Mouse (Mus musculus): ENCODE results near the gene Slit1. TPM values are rescaled to one million over a fixed set of nuclear protein-coding genes. Genes with fewer than 3 reads are reported as not detected.

Gene Slit1
- polyA plus RNA-seq, 1 experiment from 2014 or later: 3.4 TPM

GRCm38 (mm10) chr19:41667591-41667990 lies 75.9 kb downstream of the Slit1 start:
- no peaks in the 10 kb centered on the region for H3K36me3 ChIP-seq (ENCODE audit: inconsistent target)
- no peak overlapping the region for H3K27ac ChIP-seq
- H3K4me3 ChIP-seq (ENCODE audit: inconsistent target): no peak overlapping the region
- WGBS (ENCODE audit: missing documents): 35% methylated on average over 6 of the region's 6 CpGs
- no peaks in the 10 kb centered on the region for H3K79me2 ChIP-seq (ENCODE audit: inconsistent target)

- Histone ChIP-seq H3K4me3 (ENCODE audit: inconsistent target) (no peak overlapping the region), H3K36me3 (ENCODE audit: inconsistent target) (no peaks in the 10 kb centered on the region), H3K79me2 (ENCODE audit: inconsistent target) (no peaks in the 10 kb centered on the region), H3K27ac (no peak overlapping the region)
- 56% methylated on average over 4 of the region's 4 CpGs for WGBS (ENCODE audit: missing documents)
Observed at GRCm38 (mm10) chr19:41665941-41666340, 77.5 kb downstream of the Slit1 start.

- WGBS (ENCODE audit: missing documents): 29% methylated on average over 13 of the region's 13 CpGs
- Histone ChIP-seq H3K4me3 (ENCODE audit: inconsistent target) (no peak overlapping the region), H3K79me2 (ENCODE audit: inconsistent target) (no peaks in the 10 kb centered on the region), H3K27ac (no peak overlapping the region), H3K36me3 (ENCODE audit: inconsistent target) (no peaks in the 10 kb centered on the region)
Observed at GRCm38 (mm10) chr19:41663506-41664242, 79.8 kb downstream of the Slit1 start.

- Histone ChIP-seq H3K79me2 (ENCODE audit: inconsistent target) (no peaks in the 10 kb centered on the region), H3K27ac (no peak overlapping the region), H3K36me3 (ENCODE audit: inconsistent target) (no peaks in the 10 kb centered on the region), H3K4me3 (ENCODE audit: inconsistent target) (no peak overlapping the region)
- 89% methylated on average over 13 of the region's 13 CpGs for WGBS (ENCODE audit: missing documents)
Observed at GRCm38 (mm10) chr19:41661466-41661865, 82.0 kb downstream of the Slit1 start.

GRCm38 (mm10) chr19:41660999-41661374 lies 82.5 kb downstream of the Slit1 start:
- no peaks in the 10 kb centered on the region for H3K36me3 ChIP-seq (ENCODE audit: inconsistent target)
- no peak overlapping the region for H3K27ac ChIP-seq
- H3K4me3 ChIP-seq (ENCODE audit: inconsistent target): no peak overlapping the region
- no peaks in the 10 kb centered on the region for H3K79me2 ChIP-seq (ENCODE audit: inconsistent target)
- 30% methylated on average over 4 of the region's 4 CpGs for WGBS (ENCODE audit: missing documents)

GRCm38 (mm10) chr19:41660294-41660998 lies 83.0 kb downstream of the Slit1 start:
- H3K36me3 ChIP-seq (ENCODE audit: inconsistent target): no peaks in the 10 kb centered on the region
- H3K27ac ChIP-seq: no peak overlapping the region
- no peak overlapping the region for H3K4me3 ChIP-seq (ENCODE audit: inconsistent target)
- 74% methylated on average over 17 of the region's 17 CpGs for WGBS (ENCODE audit: missing documents)
- H3K79me2 ChIP-seq (ENCODE audit: inconsistent target): no peaks in the 10 kb centered on the region

- no peaks in the 10 kb centered on the region for H3K79me2 ChIP-seq (ENCODE audit: inconsistent target)
- 43% methylated on average over 9 of the region's 9 CpGs for WGBS (ENCODE audit: missing documents)
- no peak overlapping the region for H3K27ac ChIP-seq
- H3K4me3 ChIP-seq (ENCODE audit: inconsistent target): no peak overlapping the region
- no peaks in the 10 kb centered on the region for H3K36me3 ChIP-seq (ENCODE audit: inconsistent target)
Observed at GRCm38 (mm10) chr19:41657446-41657845, 86.0 kb downstream of the Slit1 start.

GRCm38 (mm10) chr19:41656671-41657070 lies 86.8 kb downstream of the Slit1 start:
- 82% methylated on average over 13 of the region's 14 CpGs for WGBS (ENCODE audit: missing documents)
- H3K27ac ChIP-seq: no peak overlapping the region

GRCm38 (mm10) chr19:41655970-41656369 lies 87.5 kb downstream of the Slit1 start:
- H3K79me2 ChIP-seq (ENCODE audit: inconsistent target): no peaks in the 10 kb centered on the region
- WGBS (ENCODE audit: missing documents): 16% methylated on average over 9 of the region's 9 CpGs
- H3K36me3 ChIP-seq (ENCODE audit: inconsistent target): no peaks in the 10 kb centered on the region
- no peak overlapping the region for H3K27ac ChIP-seq
- H3K4me3 ChIP-seq (ENCODE audit: inconsistent target): no peak overlapping the region

More at GRCm38 (mm10) chr19:41656671-41657070, 86.8 kb downstream of the Slit1 start:
- Histone ChIP-seq H3K79me2 (ENCODE audit: inconsistent target) (no peaks in the 10 kb centered on the region), H3K4me3 (ENCODE audit: inconsistent target) (no peak overlapping the region), H3K36me3 (ENCODE audit: inconsistent target) (no peaks in the 10 kb centered on the region)

- H3K27ac ChIP-seq: no peak overlapping the region
- no peaks in the 10 kb centered on the region for H3K36me3 ChIP-seq (ENCODE audit: inconsistent target)
- 53% methylated on average over 6 of the region's 6 CpGs for WGBS (ENCODE audit: missing documents)
- H3K79me2 ChIP-seq (ENCODE audit: inconsistent target): no peaks in the 10 kb centered on the region
- no peak overlapping the region for H3K4me3 ChIP-seq (ENCODE audit: inconsistent target)
Observed at GRCm38 (mm10) chr19:41655089-41655783, 88.2 kb downstream of the Slit1 start.

GRCm38 (mm10) chr19:41651967-41652366 lies 91.5 kb downstream of the Slit1 start:
- Histone ChIP-seq H3K4me3 (ENCODE audit: inconsistent target) (no peak overlapping the region), H3K27ac (no peak overlapping the region), H3K36me3 (ENCODE audit: inconsistent target) (peaks cover 6% of the 10 kb centered on the region; the same call in 1 of the 2 replicates), H3K79me2 (ENCODE audit: inconsistent target) (no peaks in the 10 kb centered on the region)
- 63% methylated on average over 10 of the region's 10 CpGs for WGBS (ENCODE audit: missing documents)

- Histone ChIP-seq H3K27ac (no peak overlapping the region), H3K36me3 (ENCODE audit: inconsistent target) (peaks cover 6% of the 10 kb centered on the region; the same call in 1 of the 2 replicates), H3K79me2 (ENCODE audit: inconsistent target) (no peaks in the 10 kb centered on the region), H3K4me3 (ENCODE audit: inconsistent target) (no peak overlapping the region)
- WGBS (ENCODE audit: missing documents): 66% methylated on average over 10 of the region's 10 CpGs
Observed at GRCm38 (mm10) chr19:41649394-41649793, 94.1 kb downstream of the Slit1 start.

- Histone ChIP-seq H3K4me3 (ENCODE audit: inconsistent target) (no peak overlapping the region), H3K36me3 (ENCODE audit: inconsistent target) (peaks cover 6% of the 10 kb centered on the region; the same call in 1 of the 2 replicates), H3K27ac (no peak overlapping the region), H3K79me2 (ENCODE audit: inconsistent target) (no peaks in the 10 kb centered on the region)
- 30% methylated on average over 16 of the region's 16 CpGs for WGBS (ENCODE audit: missing documents)
Observed at GRCm38 (mm10) chr19:41646947-41647631, 96.4 kb downstream of the Slit1 start.

- no peaks in the 10 kb centered on the region for H3K79me2 ChIP-seq (ENCODE audit: inconsistent target)
- H3K36me3 ChIP-seq (ENCODE audit: inconsistent target): peaks cover under 1% of the 10 kb centered on the region; the same call in 1 of the 2 replicates
- no peak overlapping the region for H3K27ac ChIP-seq
- 69% methylated on average over 11 of the region's 11 CpGs for WGBS (ENCODE audit: missing documents)
- H3K4me3 ChIP-seq (ENCODE audit: inconsistent target): no peak overlapping the region
Observed at GRCm38 (mm10) chr19:41643010-41643409, 100.5 kb downstream of the Slit1 start.

All from macrophage (primary cell).